Mouse (Mus musculus) cerebellum, adult 2 months (tissue): ENCODE data around the gene Gm35315. TPM values are rescaled to one million over a fixed set of nuclear protein-coding genes. Genes with fewer than 3 reads are reported as not detected.
A peak's percentile ranks its signal among the peaks of the same experiment; 100 is the strongest.
"Not testable (repeated sequence)": the region's sequence is repeated elsewhere in the genome, so short reads cannot be mapped to it uniquely, and the experiment has no call there.

Experiments
- DNase-seq, 2 experiments: peaks; one replicate each; pipeline ENCODE4 v3.0.0; 2021
- H3K27ac ChIP-seq: fragments of 200-500 bp; 2 replicates; pipeline ENCODE4 v1.5.1; 2012; ENCODE audit warnings: low read length, control low read depth, inconsistent platforms; ENCODE audit not compliant: insufficient read depth
- H3K27me3 ChIP-seq: fragments of 200-500 bp; 2 replicates; pipeline ENCODE4 v1.6.1; 2012; ENCODE audit warnings: inconsistent platforms, mild to moderate bottlenecking, low read length, moderate library complexity; ENCODE audit not compliant: control insufficient read depth, insufficient read depth
- H3K4me1 ChIP-seq: fragments of 200-500 bp; 2 replicates; pipeline ENCODE4 v1.6.1; 2011; ENCODE audit warnings: low read length; ENCODE audit not compliant: control insufficient read depth, insufficient read depth
- H3K4me3 ChIP-seq: fragments of 200-500 bp; replicated peaks from 2 replicates; pipeline ENCODE3; 2011; ENCODE audit warnings: mild to moderate bottlenecking, low read depth, low read length, control low read depth; ENCODE audit not compliant: insufficient read depth
- CTCF ChIP-seq: fragments of 200-500 bp; IDR thresholded peaks from 2 replicates; pipeline ENCODE4 v1.5.1; 2011; ENCODE audit warnings: low read depth, mild to moderate bottlenecking, control low read depth, low read length, moderate library complexity, borderline replicate concordance; ENCODE audit not compliant: insufficient read depth
- POLR2A ChIP-seq: fragments of 200-500 bp; IDR thresholded peaks from 2 replicates; pipeline ENCODE4 v1.6.1; 2011; ENCODE audit warnings: low read length, control low read depth, borderline replicate concordance; ENCODE audit not compliant: insufficient read depth
- WGBS: fragments of 180-500 bp; shearing (Covaris S2); methylation state at CpG from one replicate; pipeline ENCODE4 v1.1.7; 2018; 5-methylcytosine and 5-hydroxymethylcytosine counted together
- polyA plus RNA-seq: library from polyadenylated mRNA; depleted of rRNA; stranded (reverse); fragments of >200 nt; gene quantifications from 2 replicates; pipeline ENCODE4 v1.2.3, GENCODE M21; 2012

The Gm35315 gene
- polyA plus RNA-seq, 1 experiment, result 0.79 TPM

- peak within 1 kb of the TSS; percentile 24 for H3K27ac ChIP-seq
- H3K4me1 ChIP-seq, result no peaks in the 10 kb centered on the region
- no peaks in the 10 kb centered on the region for H3K27me3 ChIP-seq
- peak; percentile 99 for DNase-seq
- peak; percentile 74 for TF ChIP-seq POLR2A
- no peak for TF ChIP-seq CTCF
- 2% methylated on average over 46 of the region's 46 CpGs for WGBS
- H3K4me3 ChIP-seq, result peak within 1 kb of the TSS; percentile 95
Observed at GRCm38 (mm10) chr5:110135293-110136086, 41.3 kb upstream of the Gm35315 start, which contains the start of gene Chfr. Chfr (plus strand) TSS chr5:110135842.

GRCm38 (mm10) chr5:110122380-110122779, 28.2 kb upstream of the Gm35315 start:
- not testable (repeated sequence) for H3K4me1 ChIP-seq, DNase-seq, H3K27ac ChIP-seq, H3K27me3 ChIP-seq, H3K4me3 ChIP-seq
- 83% methylated on average over 3 of the region's 3 CpGs for WGBS

GRCm38 (mm10) chr5:110109991-110110441, 15.8 kb upstream of the Gm35315 start, which contains the start of gene Zfp605:
Zfp605 (plus strand) TSS chr5:110110092.
- under 1% methylated on average over 12 of the region's 12 CpGs for WGBS
- peak; percentile 92 to 96 for DNase-seq
- H3K4me3 ChIP-seq, result peak within 1 kb of the TSS; percentile 100
- H3K4me1 ChIP-seq, result peaks cover 7% of the 10 kb centered on the region
- H3K27ac ChIP-seq, result peak within 1 kb of the TSS; percentile 82
- TF ChIP-seq POLR2A (peak; percentile 44; the same call in 1 of the 2 replicates), CTCF (no peak)
- no peaks in the 10 kb centered on the region for H3K27me3 ChIP-seq

- no peak for DNase-seq
- Histone ChIP-seq H3K27me3 (no peaks in the 10 kb centered on the region), H3K4me1 (peaks cover 7% of the 10 kb centered on the region), H3K4me3 (peak overlapping the region; percentile 93), H3K27ac (no peak overlapping the region)
- 0% methylated on average over 7 of the region's 7 CpGs for WGBS
- TF ChIP-seq POLR2A, result no peak
Observed at GRCm38 (mm10) chr5:110108305-110108628, 14.0 kb upstream of the Gm35315 start.

DNA sequence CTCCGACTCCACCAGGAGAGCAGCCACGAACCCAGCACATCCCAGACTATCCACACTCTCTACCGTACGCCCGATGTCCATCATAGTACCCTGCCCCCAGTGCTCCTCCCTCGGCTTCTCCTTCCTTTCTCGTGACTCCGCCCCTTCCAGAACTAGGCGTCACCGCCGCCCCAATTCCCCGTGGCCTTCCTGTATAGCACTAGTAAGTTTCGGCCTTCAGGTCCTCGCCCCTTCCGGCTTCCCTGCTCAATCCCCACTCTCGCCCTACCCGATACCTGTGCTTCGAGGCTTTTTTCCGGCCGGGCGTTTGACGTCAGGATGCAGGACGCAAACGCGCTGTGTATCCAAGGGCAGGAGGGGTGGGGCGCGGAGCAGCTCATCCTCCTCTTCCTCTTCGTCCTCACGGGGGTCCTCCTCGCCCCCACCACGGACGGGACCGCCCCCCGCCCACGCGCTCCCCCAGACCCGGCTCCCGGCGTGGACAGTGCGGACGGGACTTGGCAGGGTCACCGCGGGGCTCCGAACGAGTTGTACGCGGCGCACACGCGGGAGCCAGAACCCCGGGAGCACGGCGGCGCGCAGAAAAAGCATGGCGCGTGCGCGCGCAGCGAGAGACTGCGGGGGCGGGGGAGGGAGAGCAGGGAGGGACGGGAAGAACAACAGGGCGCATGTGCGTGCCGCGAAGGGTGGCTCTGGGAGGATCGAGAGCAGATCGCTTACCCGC, 13.5 kb upstream of the Gm35315 start, which contains the start of gene Gtpbp6:
TSS of gene Gtpbp6 (minus strand) at position 617 of the 724 bp plus-strand sequence.
- peak; percentile 95 to 96 for DNase-seq
- peak within 1 kb of the TSS; percentile 93 for H3K4me3 ChIP-seq
- peaks cover 7% of the 10 kb centered on the region for H3K4me1 ChIP-seq
- peak within 1 kb of the TSS; percentile 73 for H3K27ac ChIP-seq
- TF ChIP-seq CTCF (no peak), POLR2A (peak; percentile 53)
- under 1% methylated on average over 70 of the region's 71 CpGs for WGBS
- no peaks in the 10 kb centered on the region for H3K27me3 ChIP-seq

- peak overlapping the region; percentile 93 for H3K4me3 ChIP-seq
- peak overlapping the region; percentile 73 for H3K27ac ChIP-seq
- TF ChIP-seq CTCF (no peak), POLR2A (no peak)
- peaks cover 8% of the 10 kb centered on the region for H3K4me1 ChIP-seq
- H3K27me3 ChIP-seq, result no peaks in the 10 kb centered on the region
- 9% methylated on average over 41 of the region's 41 CpGs for WGBS
- peak in 1 of 2 experiments; percentile 55 for DNase-seq
Observed at GRCm38 (mm10) chr5:110106901-110107564, 12.8 kb upstream of the Gm35315 start.

DNA sequence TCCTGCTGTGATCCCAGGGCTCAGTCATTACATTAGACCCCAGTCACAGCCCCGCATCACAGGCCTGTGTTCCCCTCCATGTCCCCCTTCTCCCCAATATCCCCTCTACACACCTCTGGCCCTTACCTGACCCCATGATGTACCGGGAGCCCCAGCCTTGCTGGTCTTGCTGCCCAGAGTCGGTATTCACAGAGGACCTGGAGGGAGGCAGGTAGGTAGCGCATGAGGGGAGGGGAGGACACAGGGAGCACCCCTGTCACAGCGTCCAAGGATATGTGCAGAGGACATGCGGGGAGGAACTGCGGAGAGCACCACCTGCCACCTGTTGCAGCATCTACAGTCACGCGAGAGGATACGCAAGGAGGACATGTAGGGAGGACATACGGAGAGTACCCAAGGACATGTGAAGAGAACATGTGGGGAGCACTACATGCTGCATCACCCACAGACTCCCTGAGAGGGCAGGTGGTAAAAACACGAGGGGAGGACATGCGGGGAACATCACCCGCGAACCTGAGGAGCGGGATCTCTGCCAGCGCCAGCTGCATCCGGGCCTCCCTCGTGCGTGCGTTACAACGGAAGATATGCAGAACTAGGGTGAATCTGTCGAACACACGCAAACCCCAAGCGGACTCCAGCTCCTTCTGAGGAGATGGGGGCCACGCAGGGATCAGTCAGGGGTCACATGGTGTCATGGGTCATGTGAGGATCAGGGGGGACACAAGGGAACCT, 12.1 kb upstream of the Gm35315 start:
- Histone ChIP-seq H3K27me3 (no peaks in the 10 kb centered on the region), H3K27ac (no peak overlapping the region), H3K4me1 (peaks cover 14% of the 10 kb centered on the region), H3K4me3 (peak overlapping the region; percentile 93)
- TF ChIP-seq CTCF, result no peak
- TF ChIP-seq POLR2A, result no peak
- WGBS, result 87% methylated on average over 26 of the region's 26 CpGs
- DNase-seq, result peak in 1 of 2 experiments; percentile 31
